Mouse (Mus musculus) thymus, postnatal 14 days (tissue): ENCODE results near the gene Rap1b.
A peak's percentile ranks its signal among the peaks of the same experiment; 100 is the strongest.
"Not testable (repeated sequence)": the region's sequence is repeated elsewhere in the genome, so short reads cannot be mapped to it uniquely, and the experiment has no call there.

Source experiments
- DNase-seq: peaks from one replicate; pipeline ENCODE4 v3.0.0; 2021

Gene Rap1b

DNA sequence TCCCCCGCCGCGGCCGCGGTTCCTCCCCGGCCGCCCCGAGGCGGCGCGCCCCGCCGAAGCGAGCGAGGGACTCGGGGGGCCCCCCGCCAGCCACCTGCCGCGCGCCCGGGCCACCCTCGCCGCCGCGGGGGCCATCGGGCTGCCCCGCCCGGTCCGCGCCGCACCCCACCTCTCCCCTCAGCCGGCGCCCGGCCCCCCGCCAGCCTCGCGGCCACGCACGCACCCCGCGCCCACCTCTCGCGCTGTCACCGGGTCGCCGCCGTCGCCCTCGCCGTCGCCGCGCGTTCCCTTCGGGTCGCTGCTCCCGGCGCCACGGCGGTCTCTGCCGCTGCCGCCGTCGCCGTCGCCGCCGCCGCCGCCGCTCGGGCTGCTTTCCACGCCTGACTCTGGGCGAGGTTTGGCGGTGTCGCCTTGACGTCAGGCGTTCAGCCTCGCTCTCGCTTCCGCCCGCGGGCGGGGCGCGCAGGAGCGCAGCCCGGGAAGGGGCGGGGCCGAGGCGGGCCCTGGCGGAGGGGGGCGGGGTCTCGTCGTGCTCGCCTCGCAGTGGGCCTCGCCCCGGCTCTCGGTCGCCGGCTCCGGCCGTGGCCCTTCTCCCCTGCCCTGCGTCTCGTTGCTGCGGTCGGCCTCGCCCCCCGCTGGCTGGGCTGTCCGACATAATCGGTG is at the start of gene Rap1b:
Gene Rap1b, minus strand, starts transcription at position 439 of the 663 bp plus-strand sequence.
- DNase-seq = peak; percentile 98

DNA sequence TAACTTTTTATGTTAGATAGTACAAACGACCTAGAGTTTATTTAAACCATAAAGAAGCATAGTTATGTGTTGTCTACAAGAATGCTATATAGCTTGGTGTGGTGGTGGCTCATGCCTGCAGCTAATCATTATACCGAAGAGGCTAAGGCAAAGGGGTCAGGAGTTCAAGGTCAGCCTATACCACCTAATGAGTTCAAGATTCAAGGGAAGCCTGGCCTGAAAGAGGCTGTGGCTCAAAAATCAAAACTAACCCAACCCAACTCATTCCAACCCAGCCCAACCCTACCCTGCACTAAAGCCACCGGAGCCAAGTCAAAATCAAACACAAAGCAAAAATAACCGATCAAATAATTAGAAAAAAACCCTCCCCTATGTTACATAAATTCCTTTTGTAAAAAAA is 49.4 kb upstream of the Rap1b start:
- no peak for DNase-seq

DNA sequence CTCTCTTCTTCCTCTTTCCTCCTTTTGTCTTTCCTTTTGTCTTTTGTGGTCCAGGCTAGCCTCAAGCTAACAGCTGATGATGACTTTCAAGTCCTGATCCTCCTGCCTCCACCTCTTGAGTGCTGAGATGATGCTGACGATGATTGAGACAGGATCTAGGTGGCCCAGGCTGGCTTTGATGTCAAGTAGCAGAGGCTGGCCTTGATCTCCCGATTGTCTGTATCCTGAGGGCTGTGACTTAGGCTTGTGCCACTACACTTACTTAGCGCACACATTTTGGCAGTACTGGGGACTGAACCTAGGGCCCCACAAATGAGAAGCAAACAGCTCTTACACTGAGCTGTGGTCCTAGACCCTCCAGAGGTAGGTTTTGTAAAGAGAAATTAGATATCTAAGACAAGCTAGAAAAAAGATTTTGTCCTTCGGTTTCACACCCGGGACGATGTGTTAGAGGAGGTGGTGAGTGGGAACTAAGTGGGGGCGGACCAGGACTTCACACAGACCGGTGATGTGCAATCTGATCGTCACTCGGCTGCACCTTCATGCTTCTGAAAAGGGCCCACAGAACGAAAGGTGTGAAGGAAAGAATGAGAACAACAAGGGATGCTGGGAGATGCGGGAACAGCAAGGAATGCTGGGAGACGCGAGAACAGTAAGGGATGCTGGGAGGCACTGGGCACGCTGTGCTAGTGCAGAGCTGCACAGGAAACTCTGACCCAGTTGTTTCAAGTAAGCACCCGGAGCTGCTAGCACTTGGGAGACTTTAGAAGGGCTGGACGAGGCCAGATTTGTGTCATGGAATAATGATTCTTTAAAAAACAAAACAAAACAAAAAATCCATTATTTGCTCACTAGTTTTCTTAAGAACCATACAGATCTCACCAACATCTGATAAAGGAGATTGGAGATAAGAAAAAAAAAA is 48.5 kb upstream of the Rap1b start:
- DNase-seq = no peak

DNA sequence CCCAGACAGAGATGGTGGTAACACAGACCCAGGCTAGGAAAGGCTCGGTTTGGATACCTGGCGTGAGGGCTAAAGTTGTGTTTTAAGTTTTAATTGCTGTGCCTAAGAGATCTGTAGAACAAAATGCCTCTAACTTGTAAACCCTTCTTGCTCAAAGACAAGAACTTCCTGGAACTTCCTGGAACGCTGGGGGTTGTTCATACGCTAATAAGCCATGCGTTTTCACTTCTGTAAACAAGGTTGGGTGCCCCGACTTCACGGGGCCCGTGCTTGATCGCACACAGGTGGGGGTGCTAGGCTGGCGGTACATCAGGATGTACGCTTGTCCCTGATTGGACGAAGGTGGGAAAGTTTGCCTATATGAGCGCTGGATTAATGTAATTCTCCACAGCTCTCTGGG is 47.3 kb upstream of the Rap1b start:
- DNase-seq = not testable (repeated sequence)

DNA sequence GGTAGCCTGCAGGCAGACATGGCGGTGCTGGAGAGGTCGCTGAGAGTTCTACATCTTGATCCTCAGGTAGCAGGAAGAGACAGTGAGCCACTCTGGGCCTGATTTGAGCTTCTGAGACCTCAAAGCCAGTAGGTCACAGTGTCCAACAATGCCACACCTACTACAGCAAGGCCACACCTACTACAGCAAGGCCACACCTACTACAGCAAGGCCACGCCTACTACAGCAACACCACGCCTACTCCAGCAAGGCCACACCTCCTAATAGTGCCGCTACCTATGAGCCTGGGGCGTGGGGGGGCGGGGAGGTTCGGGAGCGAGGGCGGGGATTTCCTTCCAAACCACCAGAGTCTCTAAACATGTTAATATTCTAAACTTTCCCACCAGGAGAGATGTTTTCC is 45.5 kb upstream of the Rap1b start:
- no peak for DNase-seq

DNA sequence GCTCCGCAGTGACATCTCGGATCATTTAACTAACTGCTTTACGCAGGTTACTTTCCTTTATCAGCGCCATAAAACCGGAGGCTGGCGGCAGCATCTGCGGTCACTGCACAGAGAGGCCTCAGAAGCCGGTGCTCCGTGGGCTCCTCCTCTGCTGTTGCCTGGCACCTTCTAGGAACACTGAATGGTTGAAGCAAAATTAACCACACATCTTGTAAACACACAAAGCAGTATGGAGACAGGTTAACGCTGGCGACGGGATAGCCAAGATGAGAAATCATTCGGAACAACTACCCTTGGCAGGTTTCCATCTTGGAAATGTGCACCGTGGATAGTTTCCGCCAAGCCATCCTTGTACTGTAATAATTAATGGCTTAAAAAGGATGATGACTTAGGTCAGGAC is 43.0 kb upstream of the Rap1b start:
- DNase-seq = no peak

DNA sequence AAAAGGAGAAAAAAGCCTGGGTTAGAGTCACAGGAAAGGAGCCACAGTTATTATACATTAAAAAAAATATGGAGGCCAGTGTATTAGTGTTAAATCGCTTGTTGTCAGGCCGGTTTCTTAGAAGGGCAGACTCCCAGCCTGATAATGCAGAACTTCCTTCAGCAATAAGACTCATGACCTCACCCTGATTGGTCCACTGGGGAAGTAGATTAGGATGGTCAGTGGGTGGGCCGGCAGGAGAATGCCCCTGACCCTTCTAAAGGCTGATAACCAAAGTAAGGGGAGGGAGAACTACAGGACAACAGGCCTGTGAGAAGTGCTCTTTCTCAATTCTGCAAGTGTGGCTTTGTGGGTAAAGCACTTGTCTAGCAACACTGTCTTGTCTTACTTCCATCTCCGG is 39.5 kb upstream of the Rap1b start:
- DNase-seq = no peak

DNA sequence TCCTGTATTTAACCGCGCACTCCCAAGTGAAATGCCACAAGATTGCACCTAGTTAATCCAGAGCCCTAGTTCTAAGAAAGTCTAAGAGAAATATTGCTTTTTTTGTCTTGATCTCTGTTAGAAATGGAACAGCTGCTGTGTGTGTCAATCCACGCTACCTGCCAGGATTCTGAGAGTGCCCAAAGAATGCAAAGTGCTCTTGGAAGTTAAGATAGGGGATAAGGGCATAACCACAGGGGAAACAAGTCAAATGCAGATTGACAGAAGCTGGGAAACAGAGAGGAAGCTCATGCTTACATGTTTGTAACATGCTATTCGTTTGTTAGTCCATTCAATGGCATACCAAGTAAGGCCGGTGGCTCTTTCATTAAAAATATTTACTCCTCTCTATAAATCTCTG is 38.9 kb upstream of the Rap1b start:
- no peak for DNase-seq

DNA sequence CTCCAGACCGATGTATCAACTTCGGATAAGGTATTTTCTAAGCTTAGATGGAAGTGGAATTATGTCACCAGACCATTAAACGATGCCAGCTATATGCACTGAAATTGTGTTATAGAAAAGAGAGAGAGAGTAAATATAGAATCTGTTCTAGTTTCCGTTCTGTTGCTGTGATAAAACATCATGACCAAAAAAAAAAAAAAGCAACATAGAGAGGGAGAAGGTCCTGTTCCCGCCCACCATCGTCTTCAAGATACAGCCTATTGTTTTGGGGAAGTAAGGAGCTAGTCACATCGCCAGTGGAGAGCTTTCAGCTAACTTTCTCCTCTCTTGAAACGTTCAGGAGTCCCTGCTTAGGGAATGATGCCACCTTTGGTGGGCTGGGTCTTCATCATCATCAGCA is 37.6 kb upstream of the Rap1b start:
- DNase-seq = no peak

DNA sequence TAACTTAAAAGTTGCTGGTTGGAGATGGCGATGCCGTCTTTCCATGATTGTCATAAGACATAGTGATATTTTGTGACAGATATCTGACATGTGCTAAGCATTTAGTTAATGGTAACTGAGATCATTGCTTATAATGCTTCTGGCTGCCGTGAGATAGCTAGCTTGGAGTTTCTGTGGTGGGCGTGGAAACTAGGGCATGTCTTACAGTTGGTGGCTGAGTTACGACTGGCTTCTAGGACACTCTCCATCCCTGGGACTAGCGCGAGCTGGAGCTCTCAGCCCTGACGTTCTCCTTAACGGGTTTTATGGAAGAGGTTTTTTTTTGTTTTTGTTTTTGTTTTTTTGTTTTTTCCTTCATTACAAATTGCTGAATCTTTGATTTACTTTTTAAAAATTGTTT is 32.8 kb upstream of the Rap1b start:
- DNase-seq = no peak

DNA sequence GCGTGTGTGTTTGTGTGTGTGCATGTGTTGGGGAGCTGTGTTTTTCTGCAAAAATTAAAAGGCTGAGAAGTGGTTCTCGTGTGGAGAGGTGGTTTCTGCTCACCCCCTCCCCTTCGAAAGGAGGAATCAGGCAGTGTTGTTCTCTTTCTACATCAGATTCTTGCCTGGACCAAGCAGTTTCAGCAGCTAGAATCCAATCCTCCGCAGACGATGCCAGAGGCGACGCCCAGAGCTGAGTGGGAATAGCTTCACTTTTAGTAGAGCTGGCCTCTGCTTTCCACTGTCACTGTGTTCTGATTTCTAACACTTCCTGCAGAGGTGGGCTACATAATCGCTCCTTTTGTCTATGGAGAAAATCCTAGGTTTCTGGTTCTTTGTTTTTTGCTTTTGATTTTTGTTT is 31.0 kb upstream of the Rap1b start:
- no peak for DNase-seq

DNA sequence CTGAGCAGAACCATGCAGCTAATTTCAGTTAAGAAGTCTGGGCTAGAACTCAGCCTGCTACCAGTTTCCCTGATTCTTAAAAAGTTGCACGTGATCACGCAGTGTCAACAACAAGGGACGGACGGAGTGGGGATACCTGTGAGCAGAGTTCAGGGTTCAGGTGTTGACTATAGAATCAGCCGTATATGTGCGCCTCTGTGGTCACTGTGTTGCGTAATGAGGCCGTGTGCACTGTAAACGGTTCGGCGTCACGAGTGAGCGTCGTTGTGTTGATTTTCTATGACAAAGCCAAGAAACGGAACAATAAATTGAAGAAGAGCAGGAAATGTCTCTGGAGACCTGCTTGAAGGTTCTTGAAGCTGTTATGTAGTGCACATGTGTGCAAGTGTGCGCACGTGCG is 30.6 kb upstream of the Rap1b start:
- DNase-seq = no peak

DNA sequence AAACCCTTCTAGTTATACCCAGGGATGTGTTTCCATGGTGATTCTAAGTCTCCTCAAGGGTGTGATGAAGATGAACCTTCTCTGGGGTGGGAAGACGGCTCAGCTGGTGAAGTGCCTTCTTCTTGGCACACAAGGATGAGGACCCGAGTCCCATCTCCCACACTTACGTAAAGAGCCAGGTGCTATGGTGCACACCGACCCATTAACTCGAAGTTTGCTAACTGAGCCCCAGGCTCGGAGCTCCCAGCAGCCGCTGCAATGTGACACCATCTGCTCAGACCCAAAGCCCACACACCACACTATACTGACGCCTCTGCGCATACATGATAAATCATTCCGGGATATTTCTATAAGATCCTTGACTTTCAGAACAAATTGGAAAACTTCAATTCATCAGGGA is 29.1 kb upstream of the Rap1b start:
- no peak for DNase-seq

DNA sequence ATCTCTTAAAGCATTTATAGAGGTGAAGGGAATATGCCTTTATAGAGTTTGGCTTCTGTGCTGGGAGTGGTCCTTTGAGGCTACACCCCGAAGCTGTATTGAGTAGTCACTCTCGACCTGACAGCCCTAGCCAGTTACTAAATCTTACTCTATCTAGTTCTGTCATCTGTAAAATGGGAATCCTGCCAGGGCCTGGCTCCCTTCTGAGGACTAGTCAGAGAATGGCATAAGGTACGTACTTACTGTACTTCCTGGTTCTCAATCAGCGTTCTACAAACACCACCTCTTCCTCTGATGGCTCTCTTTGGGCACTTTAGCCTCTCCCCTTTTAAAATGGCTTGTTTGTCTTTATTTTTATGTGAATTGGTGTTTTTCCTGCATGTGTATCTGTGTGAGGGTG is 28.1 kb upstream of the Rap1b start:
- no peak for DNase-seq

DNA sequence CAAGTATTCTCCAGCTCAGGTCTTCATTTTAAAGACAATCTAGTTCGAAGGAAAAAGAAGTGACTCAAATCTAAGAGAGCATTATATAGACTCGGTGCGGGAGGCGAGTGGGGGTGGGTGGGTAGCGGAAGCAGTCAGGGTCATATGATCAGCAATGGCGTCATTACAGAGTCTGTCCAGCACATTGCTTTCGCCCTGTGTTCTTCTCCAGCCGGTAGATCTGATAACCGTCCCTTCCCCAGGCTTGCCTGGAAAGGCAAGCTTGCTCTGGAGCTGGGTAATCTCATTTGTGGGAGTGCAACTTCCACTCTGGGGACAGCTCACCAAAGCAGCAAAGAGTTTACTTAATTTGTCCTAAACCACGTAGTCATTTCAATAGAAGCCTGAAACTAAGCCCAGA is 26.6 kb upstream of the Rap1b start:
- DNase-seq = no peak

DNA sequence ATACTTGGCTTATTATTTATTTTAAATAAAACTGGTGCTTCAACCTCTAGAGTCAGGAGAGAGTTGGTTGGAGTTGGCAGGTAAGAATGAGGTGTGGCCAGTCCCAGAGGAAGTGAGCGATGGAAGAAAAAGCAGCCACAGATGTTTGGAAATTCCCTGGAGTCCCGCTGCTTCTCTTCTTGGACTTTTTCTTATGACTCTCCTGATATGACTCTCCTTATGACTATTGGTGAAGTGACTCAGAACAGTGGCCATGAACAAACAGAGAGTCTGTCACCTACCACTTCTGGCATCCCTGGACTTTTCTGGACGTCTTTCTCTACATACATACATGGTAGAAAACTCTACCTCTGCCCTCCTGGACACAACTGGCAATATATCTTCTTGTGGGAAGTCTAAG is 21.5 kb upstream of the Rap1b start:
- DNase-seq = no peak

DNA sequence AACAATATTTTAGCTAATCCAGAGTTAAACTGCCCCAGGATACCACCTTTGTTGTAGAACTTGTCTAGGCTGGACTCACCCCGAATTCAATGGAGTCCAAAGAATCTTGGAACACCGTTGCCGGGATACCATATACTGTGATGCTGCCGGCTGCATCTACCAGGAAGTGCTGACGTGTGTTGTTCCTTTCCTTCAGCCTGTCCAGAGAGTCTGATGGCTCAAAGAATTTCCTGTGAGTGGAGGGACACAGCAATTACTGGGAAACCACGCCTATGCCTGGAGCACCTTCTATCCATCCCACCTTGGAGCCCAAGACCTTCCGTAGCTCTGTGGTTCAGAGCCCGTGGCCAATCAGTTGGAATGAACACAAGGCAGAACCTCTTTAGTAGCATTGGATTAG is 20.8 kb upstream of the Rap1b start:
- DNase-seq = no peak

DNA sequence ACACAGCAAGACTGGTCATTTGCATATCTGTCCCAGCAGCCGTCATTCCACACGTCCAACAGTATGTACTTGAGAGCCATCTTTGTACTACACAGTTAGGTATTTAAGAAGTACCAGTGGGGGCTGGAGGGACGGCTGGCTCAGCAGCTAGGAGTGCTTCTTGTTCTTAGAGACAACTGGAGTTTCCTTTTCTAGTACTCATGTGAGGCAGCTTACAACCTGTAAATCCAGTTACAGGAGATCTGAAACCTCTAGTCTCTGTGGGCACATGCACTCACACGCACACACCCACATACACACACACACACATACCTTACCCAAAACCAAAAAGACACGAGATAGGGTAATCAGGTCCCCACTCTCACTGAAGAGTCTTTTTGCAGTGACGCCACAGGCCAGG is 18.9 kb upstream of the Rap1b start:
- peak; percentile 46 for DNase-seq

DNA sequence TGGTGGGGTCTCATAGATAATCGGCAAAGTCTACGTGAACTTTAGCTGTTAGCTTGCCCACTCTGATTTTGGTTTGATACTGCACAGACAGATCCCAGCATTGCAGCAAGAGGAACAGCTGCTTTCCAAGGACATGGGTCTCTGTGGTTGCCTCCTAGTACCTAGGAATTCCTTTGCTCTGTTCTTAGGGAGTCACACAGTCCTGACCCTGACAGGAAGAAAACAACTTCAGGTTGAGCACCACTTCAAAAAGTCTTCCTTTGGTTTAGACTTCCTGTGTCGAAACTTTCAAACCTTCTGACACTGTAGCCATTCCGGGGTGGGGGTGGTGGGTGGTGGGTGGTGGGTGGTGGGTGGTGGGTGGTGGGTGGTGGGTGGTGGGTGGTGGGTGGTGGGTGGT is 18.4 kb upstream of the Rap1b start:
- peak; percentile 27 for DNase-seq

DNA sequence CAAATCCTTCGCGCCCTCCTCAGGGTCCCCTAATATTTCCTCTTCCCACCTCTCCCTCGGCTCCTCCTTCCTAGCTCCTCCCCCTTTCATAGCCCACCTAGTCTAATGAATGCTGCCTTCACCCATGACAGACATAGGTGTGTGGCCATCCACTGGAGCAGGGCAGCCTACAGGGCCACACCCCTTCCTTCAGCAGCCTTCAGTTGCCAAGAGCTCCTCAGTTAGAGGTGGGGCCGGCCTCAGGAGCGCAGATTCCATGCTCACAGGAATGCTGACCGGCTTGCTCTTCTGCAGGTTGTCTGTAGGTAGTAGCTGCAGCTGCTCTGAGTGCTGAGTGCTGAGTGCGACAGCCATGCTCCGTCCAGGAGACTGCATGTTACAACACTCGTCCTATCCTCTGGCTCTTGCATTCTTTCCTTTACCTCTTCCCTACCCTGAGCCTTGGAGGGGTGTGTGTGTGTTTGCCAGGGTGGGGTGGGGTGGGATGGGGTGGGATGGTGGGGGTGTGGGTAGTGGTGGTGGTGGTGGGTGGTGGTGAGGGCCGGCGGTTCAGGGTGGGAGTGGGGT is 16.3 kb upstream of the Rap1b start:
- no peak for DNase-seq

DNA sequence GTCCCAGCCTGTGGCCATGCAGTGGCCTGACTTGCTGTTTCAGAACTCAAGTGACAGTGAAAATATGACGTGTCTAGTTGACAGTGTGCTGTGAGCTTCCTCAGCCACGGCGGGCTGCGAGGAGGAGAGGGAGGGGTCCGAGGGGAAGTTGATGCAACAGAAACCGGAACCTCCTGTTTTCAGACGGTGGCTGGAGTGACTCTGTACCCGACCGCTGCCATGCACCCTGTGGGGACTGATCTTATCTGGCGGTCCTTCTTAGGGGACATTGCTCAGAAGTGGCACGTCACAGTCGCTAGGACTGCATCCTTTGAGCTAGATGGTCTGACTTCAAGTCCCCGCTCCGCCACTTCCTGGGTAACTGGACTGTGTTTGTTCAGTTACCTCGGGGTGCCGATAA is 15.1 kb upstream of the Rap1b start:
- peak; percentile 72 for DNase-seq

DNA sequence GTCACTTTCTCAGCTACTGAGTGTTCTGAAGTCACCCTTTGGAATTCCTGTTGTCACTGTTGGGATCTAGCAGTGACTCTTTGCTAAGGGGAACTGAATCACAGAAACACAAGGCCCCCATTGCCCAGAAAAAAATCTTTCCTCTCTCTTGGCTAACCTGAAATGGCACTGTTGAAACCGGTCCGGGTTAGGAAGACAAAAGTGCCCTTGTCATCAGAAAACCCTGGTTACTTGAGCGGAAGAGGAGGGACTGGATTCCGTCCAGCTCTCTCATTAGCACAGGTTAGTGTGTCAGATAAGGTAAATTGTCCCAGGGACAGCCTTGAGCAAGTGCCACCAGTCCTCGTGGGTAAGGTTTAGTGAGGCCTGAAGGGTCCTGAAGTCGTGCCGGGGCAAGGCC is 14.5 kb upstream of the Rap1b start:
- no peak for DNase-seq

DNA sequence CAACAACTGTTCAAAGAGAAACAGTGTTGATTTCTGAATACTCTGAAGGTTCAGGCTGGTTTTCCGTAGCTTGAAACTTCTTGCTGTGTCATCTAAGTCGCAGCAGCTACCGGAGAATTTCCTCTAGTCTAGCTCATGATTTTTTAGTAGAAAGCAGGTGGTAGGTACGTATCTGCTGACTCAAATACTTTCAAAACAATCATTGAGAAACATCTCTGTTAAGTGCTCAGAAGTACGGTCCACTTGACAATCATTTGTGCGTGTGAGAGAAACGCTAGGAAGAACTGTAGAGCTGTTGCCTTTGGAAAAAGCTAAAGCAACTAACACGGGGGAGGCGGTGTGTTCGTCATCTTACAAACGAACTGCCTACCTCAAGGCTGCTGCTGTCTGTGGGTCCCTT is 14.0 kb upstream of the Rap1b start:
- DNase-seq = no peak

DNA sequence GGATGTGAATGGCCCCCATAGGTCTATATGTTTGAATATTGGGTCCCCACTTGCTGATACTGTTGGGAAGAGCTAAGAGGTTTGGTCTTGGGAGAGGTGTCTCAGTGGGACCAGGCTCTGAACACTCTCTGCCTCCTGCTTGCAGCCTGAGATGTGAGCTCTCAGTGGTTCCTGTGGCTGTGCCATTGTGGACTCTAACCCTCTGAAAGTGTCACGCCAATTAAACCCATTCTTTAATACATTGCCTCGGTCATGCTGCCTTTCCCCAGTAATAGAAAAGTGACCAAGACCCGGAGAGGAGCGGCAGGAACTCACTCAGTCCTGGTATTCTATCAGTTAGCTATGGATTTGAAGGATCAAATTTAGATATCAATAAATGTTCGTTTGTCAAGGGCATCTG is 12.4 kb upstream of the Rap1b start:
- no peak for DNase-seq
